In the genomic region with DNA sequence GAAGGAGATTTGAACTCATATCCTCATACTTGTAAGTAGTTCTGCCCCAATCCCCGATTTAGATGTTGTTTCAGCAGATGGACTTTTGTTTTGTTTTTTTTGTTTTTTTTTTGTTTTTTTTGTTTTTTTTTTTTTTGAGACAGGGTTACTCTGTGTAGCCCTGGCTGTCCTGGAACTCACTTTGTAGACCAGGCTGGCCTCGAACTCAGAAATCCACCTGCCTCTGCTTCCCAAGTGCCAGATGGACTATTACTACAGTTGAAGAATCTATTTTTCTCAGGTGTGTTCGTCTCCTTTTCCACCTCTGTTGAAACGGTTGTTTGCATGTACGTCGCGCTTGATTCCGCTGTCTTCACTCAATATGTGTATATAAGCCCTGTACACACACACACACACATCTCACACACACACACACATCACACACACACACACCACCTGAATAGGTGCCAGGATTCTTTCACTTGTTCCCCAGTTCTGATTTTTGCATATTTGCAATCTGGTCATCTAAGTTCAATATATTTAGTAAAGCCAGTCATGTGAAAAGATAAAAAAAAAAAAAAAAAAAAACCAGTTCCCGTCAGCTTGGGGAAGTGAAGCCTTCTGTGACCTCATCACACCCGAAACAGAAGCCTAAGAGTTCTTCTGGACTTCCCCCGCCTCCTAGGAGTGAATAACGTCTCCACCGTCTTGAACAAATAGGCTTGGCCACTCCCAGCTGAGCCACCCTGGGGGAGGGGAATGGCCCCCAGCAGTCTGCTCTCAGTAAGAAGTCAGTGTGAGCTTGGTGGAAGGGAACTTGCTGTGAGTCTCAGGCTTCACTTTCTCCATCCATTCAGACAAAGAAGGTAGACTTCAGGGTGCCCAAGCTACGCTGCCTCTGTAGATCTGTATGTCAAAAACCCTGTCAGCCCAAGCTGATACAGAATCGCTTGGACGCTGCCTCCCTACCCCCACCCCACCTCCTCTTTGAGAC, we compare ENCODE assay signal across 7 mouse cellular contexts. TPM values are rescaled to one million over a fixed set of nuclear protein-coding genes. Genes with fewer than 3 reads are reported as not detected.
DNase-seq lines count a peak whose midpoint lies in the region; ATAC-seq lines count a peak whose summit lies in the region.

No protein-coding gene starts in this region.

- 0 out of 2 replicates have a peak, but pooled peaks have one; percentile 20 for ATAC-seq in megakaryocyte-erythroid progenitor cell, adult 5-6 weeks (replicated peaks; ENCODE audit: low FRiP score, low TSS enrichment, poor library complexity, severe bottlenecking)

- intact Hi-C loops in left cerebral cortex, postnatal 10 days (cut with DNase I) = no loop called here

- peak; percentile 92 for DNase-seq in CD4-positive, CD25-positive, alpha-beta regulatory T cell, adult 2 months (ENCODE audit: low read depth, low spot score)
- DNase-seq in MEL-GATA-1-ER (ENCODE audit: extremely low read depth, low read depth) = peak; percentile 79
- DNase-seq in heart, postnatal 4 days = peak; percentile 27
- DNase-seq in left cerebral cortex, postnatal 10 days (ENCODE audit: extremely low spot score in 1 of 2, low spot score in 2 of 2) = no peak
- DNase-seq in cerebellum, postnatal 10 days = no peak
- DNase-seq in cerebellum, postnatal 14 days = no peak

RNA-seq across cellular contexts. Expression of a gene that starts 2.7 kb away (rescaled TPM):
- total RNA-seq in heart, postnatal 4 days (2021) = 10 to 100 TPM; 27.6 to 30.7 TPM
- 20.5 and 32.1 TPM in 2 replicates for total RNA-seq in megakaryocyte-erythroid progenitor cell, adult 5-6 weeks (2014; fragmentation: Nextera tagmentation)
- 14.2 and 19.6 TPM in 2 replicates for total RNA-seq in megakaryocyte-erythroid progenitor cell, adult 5-6 weeks (2017)
- total RNA-seq in left cerebral cortex, postnatal 10 days (2021) = 10 to 100 TPM; 55.0 to 59.7 TPM

RNA-seq across cellular contexts. Expression of a gene that starts 18.0 kb away (rescaled TPM):
- 10 to 100 TPM; 34.0 to 40.6 TPM for total RNA-seq in heart, postnatal 4 days (2021)
- total RNA-seq in megakaryocyte-erythroid progenitor cell, adult 5-6 weeks (2014; fragmentation: Nextera tagmentation) = 54.6 and 55.4 TPM in 2 replicates
- total RNA-seq in megakaryocyte-erythroid progenitor cell, adult 5-6 weeks (2017) = 29.3 and 45.4 TPM in 2 replicates
- 10 to 100 TPM; 14.4 to 14.6 TPM for total RNA-seq in left cerebral cortex, postnatal 10 days (2021)

RNA-seq across cellular contexts. Expression of a gene that starts 27.0 kb away (rescaled TPM):
- total RNA-seq in heart, postnatal 4 days (2021) = 10 to 100 TPM; 18.3 to 20.8 TPM
- total RNA-seq in megakaryocyte-erythroid progenitor cell, adult 5-6 weeks (2014; fragmentation: Nextera tagmentation) = 53.5 and 69.9 TPM in 2 replicates
- 21.6 and 67.6 TPM in 2 replicates for total RNA-seq in megakaryocyte-erythroid progenitor cell, adult 5-6 weeks (2017)
- 10 to 100 TPM; 51.4 to 65.1 TPM for total RNA-seq in left cerebral cortex, postnatal 10 days (2021)

RNA-seq across cellular contexts. Expression of a gene that starts 27.1 kb away (rescaled TPM):
- total RNA-seq in heart, postnatal 4 days (2021) = 10 to 100 TPM; 71.2 to 72.8 TPM
- total RNA-seq in megakaryocyte-erythroid progenitor cell, adult 5-6 weeks (2014; fragmentation: Nextera tagmentation) = 55.7 and 76.8 TPM in 2 replicates
- total RNA-seq in megakaryocyte-erythroid progenitor cell, adult 5-6 weeks (2017) = 40.5 and 67.1 TPM in 2 replicates
- 10 to 100 TPM; 52.7 to 58.7 TPM for total RNA-seq in left cerebral cortex, postnatal 10 days (2021)

Comparison
In these comparisons a context has a peak if more than half of its experiments do, and no peak if none do; other contexts are left out.
1. DNase-seq: peak in CD4-positive, CD25-positive, alpha-beta regulatory T cell, adult 2 months (single experiment), MEL-GATA-1-ER (single experiment) and heart, postnatal 4 days (single experiment); none in left cerebral cortex, postnatal 10 days (0 of 2), cerebellum, postnatal 10 days (0 of 2) and cerebellum, postnatal 14 days (0 of 2).